Mouse (Mus musculus) kidney, adult 8-10 months (tissue): Measurements from ENCODE around the gene Fastkd5.
"Not testable (repeated sequence)": the region's sequence is repeated elsewhere in the genome, so short reads cannot be mapped to it uniquely, and the experiment has no call there.

Source experiments
- DNase-seq, 2 experiments: peaks; one replicate each; pipeline ENCODE4 v3.0.0; 2022

The Fastkd5 gene

GRCm38 (mm10) chr2:130629839-130630203 is at the start of gene Fastkd5, which contains the start of gene Ubox5:
Fastkd5 (minus strand) TSS chr2:130630027.
Ubox5 (minus strand) TSS chr2:130630038.
- peak; percentile 85 to 94 for DNase-seq

GRCm38 (mm10) chr2:130679154-130679553 is 49.3 kb upstream of the Fastkd5 start:
- DNase-seq: no peak

- DNase-seq: no peak
These were observed 47.4 kb upstream of the Fastkd5 start for GRCm38 (mm10) chr2:130677211-130677610.

GRCm38 (mm10) chr2:130667559-130667958 is 37.7 kb upstream of the Fastkd5 start, which contains the start of gene Itpa:
Itpa (plus strand) TSS chr2:130667610.
- peak; percentile 85 to 87 for DNase-seq

- DNase-seq: peak; percentile 92
These were observed 34.4 kb upstream of the Fastkd5 start, which contains the start of gene Ddrgk1 for GRCm38 (mm10) chr2:130664102-130664701. Ddrgk1 (minus strand) TSS chr2:130664659.

DNA sequence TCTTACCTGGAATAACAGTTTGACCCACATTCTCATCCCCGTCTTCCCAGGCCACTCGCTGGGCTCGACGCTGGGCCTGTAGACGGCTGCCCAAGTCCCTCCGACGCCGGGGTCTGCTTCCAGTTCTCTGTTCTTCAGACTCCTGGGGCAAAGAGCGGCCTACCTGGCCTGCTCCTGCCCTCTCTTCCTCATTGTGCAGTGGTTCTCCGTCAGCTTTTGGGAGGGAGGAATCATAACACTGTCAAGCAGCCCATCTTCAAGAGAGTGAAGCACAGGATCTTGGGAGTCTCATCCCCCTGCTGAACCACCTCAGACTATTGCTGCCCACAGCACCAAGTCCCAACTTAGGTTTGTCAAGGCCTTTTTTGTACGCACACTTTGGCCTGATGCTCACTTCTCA is 33.5 kb upstream of the Fastkd5 start:
- DNase-seq: no peak

GRCm38 (mm10) chr2:130658530-130658929 is 28.7 kb upstream of the Fastkd5 start:
- no peak for DNase-seq

DNA sequence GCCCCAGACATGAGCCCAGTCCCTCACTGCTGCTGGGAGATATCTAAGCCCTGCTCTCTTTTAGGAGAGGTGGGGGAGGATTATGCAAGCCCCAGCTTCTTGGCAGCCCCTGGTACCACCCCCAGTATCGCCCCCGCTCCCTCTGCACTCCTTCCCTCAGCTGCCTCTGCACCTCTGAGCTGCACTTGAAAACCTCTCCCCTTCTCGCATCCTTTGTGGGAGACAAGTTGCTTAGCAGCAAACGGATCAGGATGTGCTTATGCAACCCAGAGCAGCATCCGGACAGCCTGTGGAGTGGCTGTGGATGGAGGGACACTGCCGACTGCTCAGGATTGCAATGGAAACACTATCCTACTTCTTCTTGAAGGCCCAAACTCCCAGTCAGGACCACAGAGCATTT is 27.7 kb upstream of the Fastkd5 start:
- DNase-seq: no peak

GRCm38 (mm10) chr2:130656536-130656935 is 26.7 kb upstream of the Fastkd5 start:
- no peak for DNase-seq

- no peak for DNase-seq
These were observed 26.0 kb upstream of the Fastkd5 start for GRCm38 (mm10) chr2:130655660-130656339.

DNA sequence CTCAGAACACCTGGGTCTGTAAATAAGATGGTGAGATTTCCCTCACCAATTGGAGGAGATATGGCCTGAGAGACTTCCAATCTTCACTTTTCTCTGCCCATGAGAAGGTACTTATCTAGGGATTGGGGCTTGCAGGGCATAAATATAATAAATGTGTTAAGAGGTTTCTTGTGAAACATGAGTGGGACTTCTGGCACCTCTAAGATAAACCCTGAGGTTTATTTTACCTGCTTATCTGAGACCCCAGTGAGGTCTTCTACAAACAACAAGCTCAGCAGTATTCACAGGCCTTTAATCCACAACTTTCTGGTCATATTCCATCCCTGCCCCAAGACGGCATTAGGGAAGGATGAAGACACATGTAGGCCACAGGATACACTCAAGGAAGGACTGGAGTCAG is 23.9 kb upstream of the Fastkd5 start:
- DNase-seq: no peak

DNA sequence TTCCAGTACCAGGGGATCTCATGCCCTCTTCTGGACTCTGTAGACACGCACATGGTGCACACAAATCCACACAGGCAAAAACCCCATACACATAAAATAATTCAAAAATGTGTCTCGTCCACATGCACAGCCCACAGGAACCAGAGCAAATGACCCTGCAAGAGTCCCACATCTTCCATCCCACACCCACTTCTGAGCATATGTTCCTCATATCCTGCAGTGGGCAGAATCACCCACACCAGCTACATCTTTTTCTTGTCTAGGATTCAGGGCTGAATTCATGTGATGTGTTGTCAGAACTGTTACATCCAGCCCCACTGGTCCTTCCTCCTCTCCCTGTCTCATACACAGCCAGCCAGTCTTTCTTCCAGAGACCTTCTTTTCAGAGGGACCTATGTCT is 23.5 kb upstream of the Fastkd5 start:
- no peak for DNase-seq

- DNase-seq: not testable (repeated sequence)
These were observed 19.2 kb upstream of the Fastkd5 start for GRCm38 (mm10) chr2:130649028-130649427.

DNA sequence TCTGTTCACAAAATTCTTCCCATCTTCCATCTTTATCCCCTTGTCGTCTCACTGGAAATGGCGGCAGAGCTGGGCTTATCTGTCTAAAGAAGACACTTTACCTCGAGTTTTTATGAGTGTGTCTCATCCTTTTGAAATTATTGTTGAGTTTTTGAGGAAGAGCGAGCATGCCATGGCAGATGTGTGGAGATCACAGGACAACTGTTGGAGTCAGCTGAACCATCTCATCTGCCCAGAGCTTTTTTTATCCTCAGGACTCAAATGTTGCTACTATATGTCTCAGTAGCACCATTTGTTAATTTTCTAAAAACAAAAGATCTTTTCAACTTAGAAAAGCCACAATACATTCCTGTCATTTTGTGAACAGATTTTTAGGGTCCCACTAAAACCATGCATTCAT is 15.4 kb upstream of the Fastkd5 start:
- no peak for DNase-seq

DNA sequence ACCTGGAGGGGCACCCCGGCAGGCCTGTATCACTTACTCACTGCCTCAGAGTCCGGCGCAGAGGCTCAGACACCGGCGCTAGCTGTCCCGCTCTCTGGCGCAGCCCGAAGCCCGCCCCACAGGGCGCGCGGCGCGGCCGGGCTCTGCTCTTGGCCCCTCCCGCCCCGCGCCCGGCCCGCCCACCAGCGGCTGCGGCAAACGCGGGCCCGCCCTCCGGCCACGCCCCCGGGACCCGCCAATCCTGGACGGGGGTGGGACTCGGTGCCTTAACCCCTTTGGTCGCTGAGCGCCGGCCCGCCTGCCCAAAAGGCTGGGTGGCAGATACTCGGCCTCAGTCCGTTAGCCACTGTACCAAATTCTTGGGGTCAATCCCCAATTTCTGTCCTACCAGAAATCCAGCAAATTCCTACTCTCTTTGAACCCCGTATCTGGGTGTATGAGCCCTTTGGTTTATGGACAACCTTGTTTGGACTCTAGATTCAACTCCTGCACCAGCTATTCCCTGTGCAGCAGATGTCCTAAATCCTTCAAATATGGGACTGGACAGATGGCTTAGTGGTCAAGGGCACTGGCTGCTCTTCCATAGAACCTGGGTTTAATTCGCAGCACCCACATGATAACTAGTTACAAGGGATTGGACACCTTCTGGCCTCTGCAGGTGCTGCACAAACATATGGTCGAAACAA is 13.0 kb upstream of the Fastkd5 start, which contains the start of gene Lzts3:
TSS of gene Lzts3 (minus strand) at position 120 of the 686 bp plus-strand sequence.
- DNase-seq: peak; percentile 91 to 93

DNA sequence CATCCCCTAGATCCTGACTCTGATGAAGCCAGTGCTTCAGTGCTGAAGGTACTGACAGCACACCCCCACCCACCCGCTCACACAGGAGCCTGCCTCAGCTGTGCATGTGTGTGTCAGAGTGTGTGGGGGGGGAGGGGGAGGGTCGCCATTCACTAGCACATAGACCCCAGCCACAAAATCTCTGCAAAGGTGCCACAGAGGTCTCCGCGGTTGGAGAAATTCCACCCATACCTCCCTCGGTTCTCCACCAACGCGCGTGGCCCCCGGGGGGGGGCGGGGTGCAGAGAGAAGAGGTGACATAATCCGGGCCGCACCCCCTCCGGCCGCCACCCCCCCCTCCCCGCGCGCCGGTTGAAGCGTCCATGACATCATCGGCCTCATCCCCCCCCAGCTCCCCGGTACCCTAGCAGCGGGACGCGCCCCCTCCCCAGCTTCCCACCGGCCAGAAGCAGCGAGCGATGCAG is 12.4 kb upstream of the Fastkd5 start:
- DNase-seq: no peak

DNA sequence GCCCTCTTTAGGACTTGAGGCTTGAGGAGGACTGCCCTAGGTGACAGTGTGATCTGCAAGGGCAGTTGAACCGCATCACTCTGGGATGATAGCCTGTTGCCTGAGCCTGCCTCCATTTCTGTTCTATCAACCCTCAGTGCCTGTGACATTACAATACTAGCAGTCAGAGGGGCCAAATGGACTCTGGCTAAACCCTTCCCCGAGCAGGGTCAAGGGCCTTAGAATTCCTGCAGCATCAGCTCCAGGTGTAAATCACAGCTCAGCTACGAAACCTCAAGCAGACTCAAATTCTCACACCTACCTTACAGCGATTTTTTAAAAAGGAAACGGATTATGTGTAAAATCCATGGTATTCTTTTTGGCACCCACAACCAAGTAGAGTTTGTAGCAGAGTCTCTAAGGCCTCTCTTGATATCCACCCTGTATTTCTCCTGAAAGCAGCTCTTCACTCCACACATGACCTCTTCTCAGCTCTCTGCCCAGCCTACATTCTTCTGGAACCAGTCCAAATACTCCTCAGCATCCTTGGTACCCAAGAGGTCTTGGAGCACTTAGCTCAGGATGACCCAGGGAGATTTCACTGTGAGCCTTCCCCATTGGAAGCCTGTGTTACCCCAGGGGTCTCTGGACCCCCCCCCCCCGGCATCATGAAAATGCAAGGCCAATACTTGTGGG is 11.7 kb upstream of the Fastkd5 start:
- peak in 1 of 2 experiments; percentile 41 for DNase-seq

DNA sequence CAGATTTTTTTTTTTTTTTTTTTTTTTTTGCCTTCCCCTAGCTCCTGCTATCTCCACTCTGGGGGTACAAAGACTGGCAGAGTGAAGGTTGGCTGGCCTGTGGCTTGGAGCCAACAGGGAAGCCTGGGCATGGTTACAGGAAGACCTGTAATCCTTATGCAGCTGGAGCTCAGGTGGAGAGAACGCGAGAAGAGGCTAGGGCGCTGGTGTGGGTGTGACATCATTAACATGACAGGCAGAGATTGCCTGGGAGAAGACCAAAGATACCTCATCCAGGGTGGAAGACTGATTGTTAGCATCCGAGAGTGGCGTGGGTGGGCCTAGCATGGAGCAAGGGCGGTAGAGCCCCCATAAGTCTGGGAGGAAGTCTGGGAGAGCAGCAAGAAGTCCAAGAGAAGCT is 9.4 kb upstream of the Fastkd5 start:
- DNase-seq: peak in 1 of 2 experiments; percentile 51

- DNase-seq: peak; percentile 95 to 97
These were observed 8.3 kb upstream of the Fastkd5 start for GRCm38 (mm10) chr2:130638101-130638611.

GRCm38 (mm10) chr2:130635847-130636246 is 6.0 kb upstream of the Fastkd5 start:
- no peak for DNase-seq

GRCm38 (mm10) chr2:130634739-130635411 is 5.0 kb upstream of the Fastkd5 start:
- DNase-seq: no peak
